Mouse (Mus musculus) thymus, postnatal 14 days (tissue): ENCODE results near the gene Dcaf6.
A peak's percentile ranks its signal among the peaks of the same experiment; 100 is the strongest.
"Not testable (repeated sequence)": the region's sequence is repeated elsewhere in the genome, so short reads cannot be mapped to it uniquely, and the experiment has no call there.

Source experiments
- DNase-seq: peaks from one replicate; pipeline ENCODE4 v3.0.0; 2021

Dcaf6 gene

GRCm38 (mm10) chr1:165421357-165421915 lies 38.8 kb downstream of the Dcaf6 start:
- no peak for DNase-seq

GRCm38 (mm10) chr1:165396401-165396805 lies 63.9 kb downstream of the Dcaf6 start:
- DNase-seq = no peak

GRCm38 (mm10) chr1:165395940-165396339 lies 64.3 kb downstream of the Dcaf6 start:
- no peak for DNase-seq

- no peak for DNase-seq
These were observed 65.4 kb downstream of the Dcaf6 start for GRCm38 (mm10) chr1:165394836-165395235.

- DNase-seq = no peak
These were observed 67.2 kb downstream of the Dcaf6 start for GRCm38 (mm10) chr1:165393033-165393432.

GRCm38 (mm10) chr1:165388716-165389115 lies 71.6 kb downstream of the Dcaf6 start:
- DNase-seq = peak; percentile 16

- no peak for DNase-seq
These were observed 73.8 kb downstream of the Dcaf6 start for GRCm38 (mm10) chr1:165386525-165386923.

GRCm38 (mm10) chr1:165385810-165386524 lies 74.3 kb downstream of the Dcaf6 start:
- no peak for DNase-seq

- no peak for DNase-seq
These were observed 86.4 kb downstream of the Dcaf6 start for GRCm38 (mm10) chr1:165373839-165374238.

- no peak for DNase-seq
These were observed 89.3 kb downstream of the Dcaf6 start for GRCm38 (mm10) chr1:165370990-165371389.

GRCm38 (mm10) chr1:165365057-165365456 lies 95.2 kb downstream of the Dcaf6 start:
- no peak for DNase-seq

- DNase-seq = no peak
These were observed 97.0 kb downstream of the Dcaf6 start for GRCm38 (mm10) chr1:165363271-165363670.

GRCm38 (mm10) chr1:165356347-165356746 lies 103.9 kb downstream of the Dcaf6 start:
- DNase-seq = no peak

- no peak for DNase-seq
These were observed 111.6 kb downstream of the Dcaf6 start for GRCm38 (mm10) chr1:165348627-165349026.

- DNase-seq = no peak
These were observed 115.8 kb downstream of the Dcaf6 start for GRCm38 (mm10) chr1:165344453-165344852.

GRCm38 (mm10) chr1:165342126-165342525 lies 118.1 kb downstream of the Dcaf6 start:
- no peak for DNase-seq

GRCm38 (mm10) chr1:165332797-165333196 lies 127.5 kb downstream of the Dcaf6 start:
- DNase-seq = no peak

GRCm38 (mm10) chr1:165330859-165331258 lies 129.4 kb downstream of the Dcaf6 start:
- no peak for DNase-seq

- not testable (repeated sequence) for DNase-seq
These were observed 131.6 kb downstream of the Dcaf6 start for GRCm38 (mm10) chr1:165328384-165329289.

- DNase-seq = no peak
These were observed 132.4 kb downstream of the Dcaf6 start for GRCm38 (mm10) chr1:165327831-165328230.

- DNase-seq = no peak
These were observed 132.9 kb downstream of the Dcaf6 start for GRCm38 (mm10) chr1:165327370-165327769.

- peak; percentile 13 for DNase-seq
These were observed 137.3 kb downstream of the Dcaf6 start for GRCm38 (mm10) chr1:165322934-165323333.

GRCm38 (mm10) chr1:165321891-165322290 lies 138.4 kb downstream of the Dcaf6 start:
- DNase-seq = no peak
